Mouse (Mus musculus) CH12.LX (cell line): ENCODE data around the gene Rpl36al. TPM values are rescaled to one million over a fixed set of nuclear protein-coding genes. Genes with fewer than 3 reads are reported as not detected.

Experiments
- DNase-seq: peaks from one replicate; pipeline ENCODE4 v3.0.0-alpha.2; 2013; ENCODE audit errors: extremely low read depth
- H3K27ac ChIP-seq: 2 replicates; pipeline ENCODE4 v1.5.1; 2012; ENCODE audit warnings: low read depth, mild to moderate bottlenecking, control low read depth, moderate library complexity; ENCODE audit not compliant: insufficient read depth
- H3K27me3 ChIP-seq: replicated peaks from 2 replicates; pipeline ENCODE3; 2012; ENCODE audit warnings: inconsistent platforms
- H3K36me3 ChIP-seq, 2 experiments: replicated peaks in 1 of 2; 2 replicates each; pipeline versions ENCODE3 to v1.6.1; 2012; ENCODE audit warnings: inconsistent platforms in 1 of 2, low read length in 1 of 2, mild to moderate bottlenecking in 1 of 2, mixed read lengths in 1 of 2, moderate library complexity in 1 of 2; ENCODE audit not compliant: control insufficient read depth in 1 of 2, insufficient read depth in 1 of 2
- H3K4me1 ChIP-seq, 2 experiments: 2 replicates each; pipeline ENCODE4 v1.6.1; 2012; ENCODE audit warnings: inconsistent platforms in 1 of 2, moderate library complexity in 1 of 2; ENCODE audit not compliant: insufficient read depth in 2 of 2, control insufficient read depth in 1 of 2
- H3K4me2 ChIP-seq: 2 replicates; pipeline ENCODE4 v1.6.1; 2012; ENCODE audit warnings: low read depth, mild to moderate bottlenecking, control low read depth; ENCODE audit not compliant: poor library complexity, insufficient read depth, severe bottlenecking
- H3K4me3 ChIP-seq, 3 experiments: fragments of 150-350 bp in 1 of 3; sonication (generic) in 1 of 3; replicated peaks in 1 of 3; 2 replicates each; pipeline versions ENCODE3 to v1.5.1; 2011 to 2012; ENCODE audit warnings: low read depth in 2 of 3, low read length in 2 of 3, mild to moderate bottlenecking in 2 of 3, moderate library complexity in 2 of 3, control low read depth in 1 of 3, improper control_type of control experiment in 1 of 3, inconsistent platforms in 1 of 3, mixed read lengths in 1 of 3; ENCODE audit not compliant: poor library complexity in 1 of 3
- H3K79me2 ChIP-seq: replicated peaks from 2 replicates; pipeline ENCODE4 v1.6.1; 2012; ENCODE audit warnings: mild to moderate bottlenecking, moderate library complexity; ENCODE audit not compliant: control insufficient read depth, poor library complexity, insufficient read depth, severe bottlenecking; ENCODE audit errors: extremely low read depth
- H3K9ac ChIP-seq: 2 replicates; pipeline ENCODE4 v1.6.1; 2012; ENCODE audit warnings: low read depth, mild to moderate bottlenecking, control low read depth, moderate library complexity; ENCODE audit not compliant: insufficient read depth
- H3K9me3 ChIP-seq: replicated peaks from 2 replicates; pipeline ENCODE3; 2012; ENCODE audit warnings: low read length, inconsistent platforms, mixed read lengths
- CTCF ChIP-seq, 2 experiments: IDR thresholded peaks in 1 of 2; conservative IDR thresholded peaks in 1 of 2; 2 replicates each; pipeline ENCODE4 v1.5.1; 2011 to 2012; ENCODE audit warnings: low read depth in 2 of 2, low read length in 2 of 2, improper control_type of control experiment in 1 of 2, inconsistent platforms in 1 of 2, mild to moderate bottlenecking in 1 of 2, moderate library complexity in 1 of 2
- E2F4 ChIP-seq: IDR thresholded peaks from 2 replicates; pipeline ENCODE4 v1.6.1; 2011; ENCODE audit warnings: low read depth, low read length, improper control_type of control experiment; ENCODE audit not compliant: insufficient replicate concordance
- IRF4 ChIP-seq: IDR thresholded peaks from 2 replicates; pipeline ENCODE4 v1.6.1; 2014; ENCODE audit warnings: low read depth, mild to moderate bottlenecking, inconsistent platforms, low read length, improper control_type of control experiment
- JUN ChIP-seq: IDR thresholded peaks from 2 replicates; pipeline ENCODE4 v1.6.1; 2011; ENCODE audit warnings: low read depth, mild to moderate bottlenecking, low read length, improper control_type of control experiment, moderate library complexity; ENCODE audit not compliant: insufficient read depth
- KAT2A ChIP-seq: IDR thresholded peaks from 2 replicates; pipeline ENCODE4 v1.6.1; 2012; ENCODE audit warnings: low read length, improper control_type of control experiment, inconsistent platforms; ENCODE audit not compliant: insufficient replicate concordance
- MAFK ChIP-seq: IDR thresholded peaks from 2 replicates; pipeline ENCODE4 v1.6.1; 2011; ENCODE audit warnings: low read length, improper control_type of control experiment; ENCODE audit not compliant: insufficient replicate concordance
- MAX ChIP-seq: IDR thresholded peaks from 2 replicates; pipeline ENCODE4 v1.6.1; 2011; ENCODE audit warnings: low read length, improper control_type of control experiment
- MAZ ChIP-seq: IDR thresholded peaks from 2 replicates; pipeline ENCODE4 v1.6.1; 2012; ENCODE audit warnings: low read depth, mild to moderate bottlenecking, inconsistent platforms, low read length, improper control_type of control experiment, moderate library complexity
- MEF2A ChIP-seq: IDR thresholded peaks from 2 replicates; pipeline ENCODE4 v1.6.1; 2014; ENCODE audit warnings: low read depth, mild to moderate bottlenecking, inconsistent platforms, low read length, improper control_type of control experiment, borderline replicate concordance
- MYC ChIP-seq: IDR thresholded peaks from 2 replicates; pipeline ENCODE4 v1.6.1; 2011; ENCODE audit warnings: low read depth, mild to moderate bottlenecking, improper control_type of control experiment, low read length
- NELFE ChIP-seq: IDR thresholded peaks from 2 replicates; pipeline ENCODE4 v1.6.1; 2011; ENCODE audit warnings: low read depth, low read length, improper control_type of control experiment
- NRF1 ChIP-seq: IDR thresholded peaks from 2 replicates; pipeline ENCODE4 v1.6.1; 2014; ENCODE audit warnings: low read depth, mild to moderate bottlenecking, inconsistent platforms, low read length, improper control_type of control experiment, moderate library complexity
- POLR2A ChIP-seq: IDR thresholded peaks from 2 replicates; pipeline ENCODE4 v1.6.1; 2011; ENCODE audit warnings: low read depth, mild to moderate bottlenecking, improper control_type of control experiment, low read length
- POLR2AphosphoS2 ChIP-seq: IDR thresholded peaks from 2 replicates; pipeline ENCODE4 v1.6.1; 2011; ENCODE audit warnings: low read depth, low read length, improper control_type of control experiment
- RAD21 ChIP-seq: IDR thresholded peaks from 2 replicates; pipeline ENCODE4 v1.6.1; 2011; ENCODE audit warnings: low read depth, mild to moderate bottlenecking, low read length, improper control_type of control experiment, moderate library complexity
- RCOR1 ChIP-seq: conservative IDR thresholded peaks from 2 replicates; pipeline ENCODE4 v1.6.1; 2012; ENCODE audit warnings: low read depth, mild to moderate bottlenecking, inconsistent platforms, low read length, improper control_type of control experiment
- SMC3 ChIP-seq: IDR thresholded peaks from 2 replicates; pipeline ENCODE4 v1.6.1; 2011; ENCODE audit warnings: low read depth, low read length, improper control_type of control experiment
- TCF12 ChIP-seq: IDR thresholded peaks from 2 replicates; pipeline ENCODE4 v1.6.1; 2014; ENCODE audit warnings: low read depth, mild to moderate bottlenecking, inconsistent platforms, low read length, improper control_type of control experiment
- USF2 ChIP-seq: conservative IDR thresholded peaks from 2 replicates; pipeline ENCODE4 v1.6.1; 2011; ENCODE audit warnings: low read depth, low read length, improper control_type of control experiment
- ZMIZ1 ChIP-seq: IDR thresholded peaks from 2 replicates; pipeline ENCODE4 v1.6.1; 2012; ENCODE audit warnings: low read depth, mild to moderate bottlenecking, inconsistent platforms, low read length, improper control_type of control experiment
- dilution Hi-C: fragments of 300-500 bp; cut with MboI; formaldehyde crosslinking; loops from 2 replicates; pipeline ENCODE4 v1.14.3; 2020; ENCODE audit warnings: low sequenced_read_pairs; ENCODE audit not compliant: extremely low pct_unique_long_range_greater_than_20kb, extremely low pct_ligation_motif_present
- in situ Hi-C: fragments of 300-500 bp; cut with MboI; formaldehyde crosslinking; loops from 3 replicates; pipeline ENCODE4 v1.14.3; 2019; ENCODE audit warnings: low sequenced_read_pairs, low pct_ligation_motif_present, low pct_unique_long_range_greater_than_20kb, mixed read lengths
- polyA plus RNA-seq: library from polyadenylated mRNA; unstranded; fragments of >175 nt; gene quantifications from 2 replicates; pipeline ENCODE4 v1.2.1, GENCODE M21; 2012; ENCODE audit warnings: low read depth; ENCODE audit not compliant: insufficient read length
- total RNA-seq, 2 experiments: library from RNA; depleted of rRNA; stranded (reverse); fragments of 300-350 nt in 1 of 2; fragments of >200 nt in 1 of 2; gene quantifications; 2 replicates each; pipeline ENCODE4 v1.2.3; 2012 to 2014

Gene Rpl36al
- total and polyA plus RNA-seq, 3 experiments = 828 to 1,571 (median 1,263) TPM

DNA sequence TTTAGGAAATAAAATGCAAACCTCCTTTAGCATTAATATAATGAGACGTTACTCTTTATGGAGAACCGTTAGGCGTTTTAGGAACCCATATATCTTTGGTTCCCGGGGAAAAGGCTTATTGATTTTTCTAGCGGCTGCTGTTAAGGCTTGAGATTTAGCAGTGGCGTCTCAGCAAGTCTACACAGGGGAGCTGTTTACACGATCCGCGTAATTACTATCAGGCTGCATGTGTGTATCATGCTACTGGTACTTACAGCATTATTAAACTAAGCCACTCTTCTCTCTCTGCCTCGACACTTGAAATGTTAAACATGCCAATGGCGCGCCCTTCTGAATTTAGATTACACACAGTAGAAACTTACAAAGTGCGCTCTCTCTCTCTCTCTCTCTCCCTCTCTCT, 33.8 kb downstream of the Rpl36al start:
- no peak overlapping the region for H3K4me2 ChIP-seq
- TF ChIP-seq USF2 = no peak
- TF ChIP-seq POLR2A = no peak
- no peak overlapping the region for H3K4me3 ChIP-seq
- no peak overlapping the region for H3K27ac ChIP-seq
- dilution Hi-C loops (no loop called here), in situ Hi-C loops (no loop called here)
- DNase-seq = no peak
- H3K27me3 ChIP-seq = no peaks in the 10 kb centered on the region
- no peaks in the 10 kb centered on the region for H3K4me1 ChIP-seq
- H3K9me3 ChIP-seq = no peaks in the 10 kb centered on the region
- H3K36me3 ChIP-seq = peaks cover 0 to under 1% of the 10 kb centered on the region in 2 experiments
- H3K9ac ChIP-seq = no peak overlapping the region
- H3K79me2 ChIP-seq = no peaks in the 10 kb centered on the region

DNA sequence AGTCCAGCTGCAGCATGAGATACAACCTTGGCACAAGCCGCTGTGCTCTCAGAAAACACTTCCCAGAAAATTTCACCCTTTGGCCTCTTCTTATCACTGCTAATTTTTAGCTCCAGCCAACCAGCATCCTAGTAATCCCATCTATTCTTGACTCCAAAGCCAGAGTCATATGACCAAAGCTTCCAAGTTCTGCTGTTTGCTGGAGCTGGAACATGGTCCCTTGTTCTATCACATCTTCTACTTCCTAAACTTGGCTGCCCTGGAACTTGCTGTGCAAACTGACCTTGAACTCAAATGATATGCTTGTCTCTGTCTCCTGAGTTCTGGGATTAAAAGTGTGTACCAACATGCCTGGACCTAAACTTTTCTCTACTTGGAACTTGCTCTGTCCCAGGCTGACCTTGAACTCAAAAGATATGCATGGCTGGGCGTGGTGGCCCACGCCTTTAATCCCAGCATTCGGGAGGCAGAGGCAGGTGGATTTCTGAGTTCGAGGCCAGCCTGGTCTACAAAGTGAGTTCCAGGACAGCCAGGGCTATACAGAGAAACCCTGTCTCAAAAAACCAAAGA, 36.6 kb downstream of the Rpl36al start:
- in situ Hi-C loops = no loop called here
- no peaks in the 10 kb centered on the region for H3K9me3 ChIP-seq
- dilution Hi-C loops = no loop called here
- H3K4me1 ChIP-seq = no peaks in the 10 kb centered on the region
- H3K4me2 ChIP-seq = no peak overlapping the region
- no peak overlapping the region for H3K4me3 ChIP-seq
- no peaks in the 10 kb centered on the region for H3K27me3 ChIP-seq
- no peaks in the 10 kb centered on the region for H3K79me2 ChIP-seq
- DNase-seq = no peak
- no peak overlapping the region for H3K27ac ChIP-seq
- no peak overlapping the region for H3K9ac ChIP-seq
- TF ChIP-seq MYC (no peak), MEF2A (no peak), ZMIZ1 (no peak), MAX (no peak), JUN (no peak), E2F4 (no peak), TCF12 (no peak), RCOR1 (no peak), POLR2AphosphoS2 (no peak), MAZ (no peak), KAT2A (no peak), CTCF (conservative IDR thresholded peaks at IDR 0.05 in 1 of 2, IDR thresholded peaks at IDR 0.05 in 1 of 2; ENCODE audit: low read depth in 2 of 2, low read length in 2 of 2) (no peak), MAFK (no peak), NELFE (no peak), NRF1 (no peak), SMC3 (no peak), RAD21 (no peak), IRF4 (no peak)
- TF ChIP-seq, all 38 proteins: peak for 0
- H3K36me3 ChIP-seq = no peaks in the 10 kb centered on the region
